Mouse (Mus musculus) left cerebral cortex, adult 9 months (tissue): Measurements from ENCODE around the gene Adamtsl2.

Experiments
- DNase-seq, 2 experiments: peaks; one replicate each; pipeline ENCODE4 v3.0.0; 2022; ENCODE audit warnings: low spot score in 2 of 2

Adamtsl2 gene

DNA sequence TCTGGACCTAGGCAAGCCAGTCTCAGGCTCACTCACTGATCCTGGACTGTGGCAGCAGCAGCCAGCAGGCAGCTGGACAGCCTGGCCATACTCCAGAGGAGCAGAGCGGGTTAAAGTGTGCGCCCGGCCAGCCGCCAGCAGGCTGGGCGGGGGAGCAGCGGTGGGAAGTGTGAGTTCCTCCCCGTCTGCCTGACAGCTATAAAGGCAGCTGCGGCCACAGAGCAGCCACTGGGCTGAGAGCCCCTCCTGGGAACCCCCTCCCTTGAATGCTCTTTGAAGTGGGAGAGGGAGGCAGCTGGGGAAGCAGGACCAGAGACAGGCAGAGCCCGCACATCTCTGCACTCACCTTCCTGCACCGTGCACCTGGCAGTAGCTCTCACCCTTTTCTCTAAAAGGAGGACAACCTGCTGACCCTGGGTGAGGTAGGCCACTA is at the start of gene Adamtsl2:
Gene Adamtsl2 (plus strand): TSS at position 228 of the 433 bp plus-strand sequence.
- peak in 1 of 2 experiments; percentile 48 for DNase-seq

DNA sequence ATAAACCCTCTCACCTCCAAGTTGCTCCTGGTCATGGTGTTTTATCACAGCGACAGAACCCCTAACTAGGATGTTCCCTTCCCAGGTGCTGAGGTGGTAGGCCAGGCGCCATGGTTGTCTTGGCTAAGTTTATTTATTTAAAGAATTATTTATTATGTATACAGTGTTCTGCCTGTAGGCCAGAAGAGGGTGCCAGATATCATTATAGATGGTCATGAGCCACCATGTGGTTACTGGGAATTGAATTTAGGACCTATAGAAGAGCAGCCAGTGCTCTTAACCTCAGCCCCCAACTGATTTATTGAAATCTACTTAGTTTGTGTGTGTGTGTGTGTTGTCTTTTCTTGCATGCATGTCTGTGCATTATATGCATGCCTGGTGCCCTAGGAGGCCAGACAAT is 46.8 kb upstream of the Adamtsl2 start:
- no peak for DNase-seq

DNA sequence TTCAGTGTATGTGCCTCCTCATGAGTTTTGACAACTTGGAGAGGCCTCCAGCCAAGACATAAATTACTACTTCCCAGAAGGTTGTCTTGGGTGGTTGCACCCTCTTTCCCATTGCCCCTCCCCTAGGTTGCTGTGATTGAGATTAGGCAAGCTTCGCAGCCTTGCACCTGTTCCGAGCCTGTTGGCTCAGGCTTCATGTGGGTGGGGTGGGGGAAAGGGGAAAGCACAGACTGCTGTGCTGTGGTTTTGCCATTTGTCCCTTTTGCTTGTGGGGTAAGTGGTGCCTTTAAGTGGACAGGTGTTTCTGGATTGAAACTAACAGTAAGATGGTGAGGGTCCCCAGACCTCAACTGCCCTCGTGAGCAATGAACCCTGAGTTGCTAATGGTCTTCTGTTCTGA is 43.2 kb upstream of the Adamtsl2 start:
- DNase-seq = no peak

DNA sequence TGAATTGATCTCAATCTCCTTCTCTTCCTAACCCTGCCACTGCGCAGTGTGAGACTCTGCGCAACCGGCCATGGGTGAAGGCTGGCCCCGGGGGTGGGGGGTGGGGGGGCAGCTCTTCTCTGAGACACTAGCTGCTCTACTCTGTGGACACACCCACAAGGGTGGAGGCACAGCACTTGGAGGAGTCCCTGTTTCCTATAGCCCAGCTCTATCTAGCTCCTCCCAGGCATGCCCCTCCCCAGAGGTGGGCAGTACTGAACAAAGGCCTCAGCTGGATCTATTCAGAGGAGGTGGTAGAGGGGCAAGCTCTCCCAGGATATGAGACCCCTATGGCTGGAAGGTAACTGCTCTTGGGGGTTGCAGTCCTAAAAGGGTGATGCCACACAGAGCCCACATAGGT is 42.2 kb upstream of the Adamtsl2 start:
- DNase-seq = no peak

DNA sequence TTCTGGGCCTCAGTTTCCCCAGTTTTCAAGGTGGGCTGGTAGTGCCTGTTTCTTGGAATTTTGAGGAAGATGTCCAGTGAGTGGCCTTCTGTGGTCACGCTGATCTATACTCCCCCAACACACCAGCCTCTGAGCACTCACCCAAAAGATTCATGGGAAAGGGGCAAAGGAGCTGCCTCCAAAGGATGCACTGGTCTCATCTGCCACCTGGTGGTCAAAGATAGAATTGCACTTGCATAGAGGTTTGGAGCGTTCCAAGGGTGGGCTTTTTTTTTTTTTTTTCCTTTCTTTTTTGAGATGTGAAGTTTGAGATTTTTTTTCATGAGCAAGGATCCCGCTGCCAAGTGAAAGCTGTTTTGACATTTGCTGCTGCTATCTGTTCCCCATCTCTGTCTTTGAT is 40.6 kb upstream of the Adamtsl2 start:
- peak in 1 of 2 experiments; percentile 82 for DNase-seq

DNA sequence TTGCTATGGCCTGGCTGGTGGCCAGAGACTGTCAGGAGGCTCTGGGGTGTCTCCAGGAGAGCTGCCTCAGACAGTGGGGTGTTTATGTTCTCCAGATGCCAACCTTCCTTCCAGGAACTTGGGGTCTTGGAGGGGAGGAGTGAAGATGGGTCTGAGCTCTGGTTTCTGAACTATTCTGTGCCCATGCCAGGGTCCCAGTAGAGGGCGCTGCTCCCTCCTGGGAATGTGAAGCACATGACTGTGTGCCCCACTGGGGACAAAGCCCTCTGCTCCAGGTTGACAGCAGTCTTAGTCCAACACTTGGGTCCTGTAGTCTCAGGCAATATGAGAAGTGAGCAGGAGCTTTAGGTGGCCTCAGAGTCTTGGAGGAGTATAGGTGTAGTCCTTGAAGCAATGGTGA is 39.9 kb upstream of the Adamtsl2 start:
- no peak for DNase-seq

DNA sequence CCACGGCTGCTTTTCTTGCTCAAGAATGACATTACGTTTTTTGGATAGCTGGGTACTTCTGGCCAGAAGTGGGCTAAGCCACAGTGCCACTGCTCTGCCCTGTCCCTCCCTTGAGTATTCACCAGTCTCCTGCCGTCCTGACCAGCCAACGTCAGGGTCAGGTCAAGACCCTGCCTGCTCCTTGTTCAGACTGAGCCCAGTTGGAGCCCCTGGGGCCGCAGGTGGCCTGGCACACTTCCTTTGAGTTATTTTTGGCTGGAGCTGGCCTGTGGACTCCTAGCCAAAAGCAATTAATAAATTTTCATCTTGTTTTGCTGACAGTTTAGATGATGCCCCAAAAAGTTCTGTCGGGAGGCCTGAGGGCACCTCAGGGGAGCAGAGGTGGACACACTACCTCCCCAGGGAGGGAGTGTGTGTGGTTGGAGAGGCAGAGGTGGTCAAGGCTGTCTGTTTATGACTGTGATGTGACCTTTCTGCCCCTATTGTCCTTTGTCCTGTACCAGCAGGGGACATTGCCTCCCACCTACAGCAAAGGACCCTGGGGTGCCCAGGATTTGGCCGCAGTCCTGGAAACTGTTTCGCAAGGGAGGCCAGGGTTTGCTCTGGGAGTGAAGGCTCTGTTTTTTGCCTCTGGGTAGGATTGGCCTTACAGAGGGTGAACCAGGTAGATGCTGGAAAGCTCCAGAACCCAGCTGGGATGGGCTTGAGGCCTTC is 36.9 kb upstream of the Adamtsl2 start:
- no peak for DNase-seq

DNA sequence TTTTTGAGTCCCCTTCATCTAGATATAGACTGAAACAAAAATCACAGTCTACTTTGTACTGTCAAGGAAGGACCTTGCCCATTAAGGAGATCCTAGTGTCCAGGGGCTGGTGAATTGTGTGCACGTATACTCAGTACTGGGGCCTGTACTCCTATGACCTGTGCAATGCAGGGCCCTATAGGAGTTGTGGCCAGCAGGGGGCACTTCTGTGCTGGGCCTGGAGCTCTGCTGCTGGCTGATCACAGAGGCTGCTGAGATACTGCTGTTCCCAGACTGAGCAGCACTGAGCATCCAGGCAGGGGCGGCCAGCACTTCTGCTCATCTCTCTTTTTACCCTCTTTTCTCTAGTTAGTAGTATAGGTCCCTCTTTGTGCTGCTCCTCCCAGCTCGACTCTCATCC is 35.7 kb upstream of the Adamtsl2 start:
- peak; percentile 53 to 93 for DNase-seq

DNA sequence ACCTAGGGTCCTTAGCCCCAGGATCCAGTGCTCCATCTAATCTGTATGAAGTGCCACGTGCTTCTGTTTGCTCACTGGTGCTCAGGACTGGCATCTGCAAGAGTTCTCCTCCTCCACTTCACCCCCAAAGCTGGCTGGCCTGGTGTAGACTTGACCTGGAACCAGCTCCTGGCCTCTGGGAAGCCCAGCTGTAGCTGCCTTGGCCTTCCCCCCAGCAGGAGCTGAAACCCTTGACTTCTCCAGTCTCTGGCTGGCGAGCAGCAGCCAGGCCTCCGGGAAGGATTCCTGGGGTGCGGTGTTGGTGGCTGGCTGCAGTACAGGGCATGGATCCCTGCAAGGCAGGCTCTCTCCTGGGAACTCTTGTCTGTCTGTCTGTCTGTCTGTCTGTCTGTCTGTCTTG is 35.0 kb upstream of the Adamtsl2 start:
- no peak for DNase-seq

DNA sequence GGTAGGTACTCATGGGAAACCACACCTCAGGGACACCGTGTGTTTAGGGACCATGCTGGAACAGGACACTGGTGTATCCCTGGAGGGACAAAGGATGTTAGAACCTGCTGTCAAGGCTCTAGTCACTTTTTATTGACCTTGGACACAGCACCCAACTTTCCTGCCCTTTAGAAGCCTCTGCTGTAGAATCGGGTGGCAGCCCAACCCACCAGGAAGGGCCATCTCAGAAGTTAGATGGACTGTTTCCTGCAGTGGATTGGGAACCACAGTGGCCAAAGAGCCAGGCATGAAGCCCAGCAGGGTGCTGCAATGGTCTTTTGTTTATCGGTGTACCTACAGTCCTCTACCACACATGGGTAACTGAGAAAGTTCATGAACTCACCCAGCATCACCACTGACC is 34.5 kb upstream of the Adamtsl2 start:
- no peak for DNase-seq

DNA sequence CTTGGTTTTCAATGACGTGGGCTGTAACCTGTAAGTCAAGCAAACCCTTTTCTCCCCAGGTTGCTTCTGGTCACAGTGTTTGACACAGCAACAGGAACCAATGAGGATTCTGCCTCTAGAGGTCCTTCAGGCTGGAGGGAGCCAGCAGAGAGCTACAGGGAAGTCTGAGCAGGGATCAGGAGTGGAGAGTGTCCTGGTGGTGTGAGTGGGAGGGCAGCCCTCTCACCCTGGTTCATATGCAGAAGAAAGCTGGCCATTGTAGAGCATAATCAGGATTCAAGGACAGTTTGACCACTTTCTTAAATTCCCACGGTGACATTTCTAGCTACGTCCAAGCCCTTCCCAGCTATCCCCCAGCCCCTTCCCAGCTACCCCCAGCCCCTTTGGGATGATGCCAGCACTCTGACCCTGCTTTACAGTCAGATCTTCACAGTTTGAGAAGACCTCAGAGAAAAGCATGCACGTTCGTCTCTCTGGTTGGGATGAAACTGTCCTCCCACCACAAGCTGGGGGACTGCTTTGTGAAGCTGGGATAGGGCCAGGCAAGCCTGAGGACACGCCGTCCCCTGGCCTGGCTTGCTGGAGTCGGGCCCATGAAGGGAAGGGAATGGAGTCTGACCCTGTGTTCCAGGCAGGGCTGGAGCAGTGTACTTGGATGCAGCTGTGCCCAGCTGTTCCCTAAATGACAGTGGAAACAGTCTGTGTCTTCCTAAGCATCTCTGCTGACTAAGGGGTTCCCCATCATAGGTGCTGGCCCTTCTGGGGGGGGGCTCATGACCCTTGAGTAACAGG is 33.0 kb upstream of the Adamtsl2 start:
- no peak for DNase-seq

DNA sequence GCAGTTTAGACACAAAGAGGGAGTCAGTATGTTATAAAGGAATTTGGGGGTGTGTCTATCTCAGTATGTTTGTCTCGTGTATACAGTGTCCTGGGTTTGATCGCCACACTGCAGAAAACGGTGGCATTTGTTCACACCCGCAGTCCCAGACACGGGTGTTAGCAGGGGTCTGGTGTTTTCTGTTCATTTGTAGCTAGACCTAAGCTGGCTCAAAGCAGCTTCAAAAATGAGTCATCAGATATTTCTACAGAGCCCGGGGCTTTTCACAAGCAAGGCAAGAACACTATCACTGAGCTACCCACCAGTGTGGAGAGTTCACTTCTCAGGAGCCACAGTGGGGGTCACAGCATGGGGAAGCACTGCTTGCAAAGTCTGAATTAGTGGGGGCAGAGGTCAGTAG is 29.8 kb upstream of the Adamtsl2 start:
- DNase-seq = no peak

DNA sequence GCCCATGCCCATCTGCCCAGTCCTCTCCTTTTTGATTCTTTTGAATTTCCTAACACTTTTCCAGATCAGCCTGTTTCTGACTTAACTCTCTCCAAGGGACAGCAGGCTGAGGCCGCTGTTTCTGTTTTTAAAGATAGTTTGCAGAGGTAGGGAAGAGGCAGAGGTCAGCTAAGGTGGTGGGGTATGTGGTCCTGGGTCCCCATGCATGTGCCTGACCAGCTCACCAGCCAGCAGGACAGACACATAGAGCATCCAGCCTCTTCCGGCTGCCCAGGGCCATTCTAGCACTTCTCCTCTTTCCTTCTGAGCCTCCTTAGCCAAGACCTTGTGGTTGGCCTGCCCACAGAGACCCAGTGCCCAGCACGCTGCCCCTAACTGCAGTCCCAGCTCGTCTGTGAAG is 20.9 kb upstream of the Adamtsl2 start:
- no peak for DNase-seq

DNA sequence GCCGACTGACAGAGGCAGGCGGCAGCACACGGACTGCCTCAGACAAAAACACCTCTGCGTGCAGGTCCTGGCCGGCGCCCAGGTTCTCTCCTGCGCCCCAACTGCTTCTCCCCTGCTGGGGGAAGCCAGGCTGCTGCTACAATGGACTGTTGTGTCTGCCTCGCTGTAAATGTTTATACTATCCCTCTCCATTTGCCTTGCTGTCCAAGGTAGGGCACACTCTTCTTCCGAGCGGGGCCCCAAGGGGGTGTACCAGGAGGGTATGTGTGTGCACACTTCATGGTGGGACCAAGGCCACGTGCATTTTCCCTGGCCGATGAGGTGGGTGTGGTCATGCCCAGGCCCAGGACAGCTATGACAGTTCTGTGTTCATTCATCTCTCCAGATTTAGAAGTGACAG is 20.4 kb upstream of the Adamtsl2 start:
- no peak for DNase-seq

DNA sequence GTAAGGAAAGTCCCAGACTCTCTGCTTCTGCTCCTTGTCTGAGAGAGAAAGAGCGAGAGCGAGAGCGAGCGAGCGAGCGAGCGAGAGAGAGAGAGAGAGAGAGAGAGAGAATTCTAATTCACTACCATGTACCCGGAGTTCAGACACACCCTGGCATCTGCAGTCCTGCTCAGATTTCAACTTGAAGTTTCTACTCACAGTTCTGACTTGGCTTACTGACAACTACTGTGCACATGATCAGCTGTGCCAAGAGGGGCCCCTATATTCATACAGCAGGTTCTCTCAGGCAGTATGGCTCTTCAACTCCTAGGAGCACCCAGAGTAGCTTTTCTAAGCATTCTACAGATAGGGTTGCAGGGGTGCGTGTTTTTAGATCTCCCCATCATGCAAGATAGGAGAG is 20.0 kb upstream of the Adamtsl2 start:
- no peak for DNase-seq

DNA sequence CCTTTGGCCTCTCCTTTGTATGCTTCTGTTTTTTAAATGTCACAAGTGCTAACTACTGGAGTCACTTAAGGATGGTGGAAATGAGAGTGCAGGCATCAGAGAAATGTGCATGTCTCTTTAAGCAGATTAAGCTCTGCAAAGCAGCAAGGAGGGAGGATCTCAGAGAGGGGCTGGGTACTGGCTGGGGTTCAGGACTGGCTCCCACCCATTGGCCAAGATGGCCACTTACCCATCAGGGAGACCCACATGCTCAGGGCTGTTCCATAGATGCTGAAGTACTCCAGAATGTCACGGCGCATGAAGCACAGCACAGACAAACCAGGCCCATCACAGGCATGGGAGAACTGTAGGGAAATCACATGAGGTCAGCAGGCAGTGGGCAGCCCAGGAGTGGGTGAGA is 12.1 kb upstream of the Adamtsl2 start:
- no peak for DNase-seq

DNA sequence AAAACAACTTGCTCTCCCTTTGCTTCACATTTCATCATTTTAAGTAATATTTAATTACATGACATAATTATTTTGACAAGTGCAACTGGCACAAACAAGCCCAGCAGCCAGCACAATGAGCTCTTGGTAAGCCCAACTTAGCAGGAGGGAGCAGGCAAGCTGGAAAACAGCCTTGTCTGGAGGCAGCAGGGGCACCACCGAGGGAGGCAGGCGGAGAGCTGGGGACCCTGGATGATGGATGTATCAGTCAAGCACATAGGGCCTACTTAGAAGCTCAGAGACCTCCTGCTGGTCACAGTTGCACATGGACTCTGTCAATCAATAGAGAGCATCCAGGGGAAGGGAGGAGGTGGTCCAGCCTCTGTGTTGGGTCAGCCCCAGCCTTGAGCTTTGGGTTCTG is 11.2 kb upstream of the Adamtsl2 start:
- no peak for DNase-seq

DNA sequence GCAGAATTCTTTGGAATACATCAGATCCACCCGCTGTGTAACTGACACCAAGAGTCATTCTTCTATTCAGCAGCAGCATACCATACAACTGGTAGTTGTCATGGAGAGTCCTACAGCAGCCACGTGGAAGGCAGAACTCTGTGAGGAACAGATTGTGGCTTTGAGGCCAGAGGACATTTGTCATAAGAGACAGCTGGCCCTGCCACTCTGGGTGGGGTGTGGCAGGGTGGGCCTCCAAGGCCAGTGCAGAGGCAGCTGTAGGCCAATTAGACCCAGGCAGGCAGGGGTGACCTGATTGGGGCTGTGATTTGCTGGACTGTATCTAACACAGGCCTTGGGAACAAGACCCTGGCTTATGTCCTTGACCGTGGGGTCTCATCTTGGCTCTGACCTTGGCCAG is 9.5 kb upstream of the Adamtsl2 start:
- no peak for DNase-seq

DNA sequence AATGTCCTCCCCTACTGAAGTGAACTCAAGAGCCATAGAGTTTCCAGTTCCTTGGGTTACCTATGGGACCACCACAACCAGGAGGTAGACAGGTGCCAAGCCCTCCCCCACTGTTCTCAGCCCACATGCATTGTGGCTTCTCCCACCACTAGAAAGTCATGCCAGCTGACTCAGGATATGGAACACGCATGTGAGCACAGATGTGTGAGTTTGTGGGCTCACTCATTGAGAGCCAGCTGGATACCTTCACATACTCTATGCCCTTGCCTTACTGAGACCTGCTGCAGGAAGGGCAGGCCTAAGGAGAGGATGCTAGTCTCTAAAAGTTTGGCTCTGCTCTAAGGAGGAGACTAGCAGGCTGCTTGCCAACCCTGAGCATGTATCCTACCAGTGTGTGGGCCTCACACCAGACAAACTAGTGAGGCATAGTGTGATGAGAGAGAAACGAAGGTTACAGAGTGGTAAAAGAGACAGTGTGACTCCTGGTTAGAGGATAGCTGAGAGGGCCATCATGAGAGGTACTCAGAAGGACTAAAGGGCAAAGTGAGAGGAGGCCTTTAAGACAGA is 8.8 kb upstream of the Adamtsl2 start:
- no peak for DNase-seq

DNA sequence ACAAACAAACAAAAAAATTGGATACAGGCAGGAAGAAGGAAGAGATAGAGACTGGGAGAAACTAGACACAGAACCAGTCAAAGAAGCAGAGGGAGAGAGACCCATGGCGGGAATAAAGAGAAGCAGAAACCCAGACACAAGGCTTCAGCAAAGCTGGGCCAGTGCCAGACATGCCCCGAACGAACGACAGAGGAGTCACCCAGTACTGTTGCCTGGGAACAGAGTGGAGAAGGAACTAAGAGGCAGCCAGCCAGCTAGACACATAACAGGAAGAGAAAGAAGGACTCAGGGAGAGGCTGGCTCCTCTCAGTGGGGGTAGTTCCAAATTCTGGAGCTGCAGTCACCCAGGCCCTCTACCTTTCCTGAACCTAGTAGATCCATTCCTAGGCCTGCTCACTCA is 8.0 kb upstream of the Adamtsl2 start:
- peak; percentile 46 to 91 for DNase-seq

DNA sequence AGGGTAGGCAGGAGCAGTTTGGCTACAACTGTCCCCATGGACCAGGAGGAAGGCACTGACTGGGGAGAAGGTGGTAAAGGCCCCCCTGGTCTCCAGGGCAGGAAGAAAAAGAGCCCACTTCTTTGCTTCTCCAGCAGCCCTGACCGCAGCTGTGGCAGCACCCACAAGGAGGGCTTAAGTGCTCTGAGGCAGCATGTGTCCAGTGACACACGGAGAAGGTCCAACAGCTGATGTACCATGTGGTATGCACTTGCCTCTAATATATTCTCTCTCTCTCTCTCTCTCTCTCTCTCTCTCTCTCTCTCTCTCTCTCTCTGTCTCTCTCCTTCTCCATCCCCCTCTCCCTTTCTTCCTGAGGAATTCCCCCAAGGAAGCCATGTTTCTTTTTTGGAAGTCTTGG is 7.2 kb upstream of the Adamtsl2 start, which contains the start of gene Mymk:
Gene Mymk (minus strand): TSS at position 202 of the 400 bp plus-strand sequence.
- no peak for DNase-seq

DNA sequence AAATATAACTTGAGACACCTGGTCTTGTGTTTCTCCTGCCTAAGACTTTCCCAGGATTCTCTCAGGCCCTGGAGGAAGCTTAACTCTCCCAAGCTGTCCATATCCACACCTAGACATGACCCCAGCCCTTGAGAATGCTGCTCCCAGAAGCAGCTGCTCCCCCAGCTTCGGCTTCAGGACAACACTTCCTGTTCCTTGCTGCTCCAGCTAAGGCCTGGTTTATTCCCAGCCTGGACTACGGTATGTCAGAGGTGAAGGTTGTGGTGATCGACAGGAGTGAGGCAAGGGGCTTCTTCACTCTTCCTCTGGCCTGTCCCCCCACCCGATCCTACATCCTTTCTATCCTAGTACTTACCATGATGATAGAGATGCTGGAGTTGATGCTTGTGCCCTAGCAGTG is 5.8 kb upstream of the Adamtsl2 start:
- DNase-seq = no peak

DNA sequence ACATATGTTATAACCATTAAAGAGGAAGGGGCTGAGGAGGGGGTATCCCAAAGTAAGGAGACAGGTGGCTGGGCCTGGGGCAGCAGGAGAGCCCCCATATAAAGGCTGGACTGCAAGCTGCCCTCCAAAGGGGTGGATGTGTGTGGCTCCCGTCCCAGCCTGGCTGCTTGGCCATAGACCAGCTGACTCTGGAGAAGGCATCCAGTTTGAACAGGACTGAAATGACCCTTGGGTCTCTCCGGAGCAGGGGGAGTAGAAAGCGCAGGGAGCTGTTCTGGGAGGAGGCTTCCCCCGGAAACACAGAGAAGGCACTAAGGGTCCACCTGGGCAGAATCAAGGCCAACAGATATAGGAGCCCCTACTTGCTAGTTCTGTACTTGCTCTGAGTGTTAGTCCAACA is 4.4 kb upstream of the Adamtsl2 start:
- DNase-seq = no peak
